Mouse (Mus musculus): ENCODE measurements at regions not wholly inside any gene's neighbourhood (a gene's known extent, or its start where the extent isn't known, plus 50 kb on each side); places are given as distances from the start of the nearest gene placed in this dataset.

- DNase-seq: no peak
Observed at GRCm38 (mm10) chr14:120148803-120149202, 106.6 kb upstream of the Oxgr1 start.

GRCm38 (mm10) chr14:120149341-120149741, 107.1 kb upstream of the Oxgr1 start:
- DNase-seq: no peak

GRCm38 (mm10) chr14:120150589-120150988, 108.4 kb upstream of the Oxgr1 start:
- DNase-seq: no peak

- DNase-seq: no peak
Observed at GRCm38 (mm10) chr14:120154413-120154812, 112.2 kb upstream of the Oxgr1 start.

GRCm38 (mm10) chr14:120164184-120164583, 111.3 kb upstream of the Mbnl2 start:
- no peak for DNase-seq

GRCm38 (mm10) chr14:120165496-120166045, 109.9 kb upstream of the Mbnl2 start:
- DNase-seq: no peak

- no peak for DNase-seq
Observed at GRCm38 (mm10) chr14:120170733-120171132, 104.7 kb upstream of the Mbnl2 start.

- DNase-seq: no peak
Observed at GRCm38 (mm10) chr14:120172058-120172457, 103.4 kb upstream of the Mbnl2 start.

- DNase-seq: no peak
Observed at GRCm38 (mm10) chr14:120172844-120173243, 102.6 kb upstream of the Mbnl2 start.

- no peak for DNase-seq
Observed at GRCm38 (mm10) chr14:120174615-120175014, 100.9 kb upstream of the Mbnl2 start.

GRCm38 (mm10) chr14:120195218-120195617, 80.3 kb upstream of the Mbnl2 start:
- DNase-seq: no peak

GRCm38 (mm10) chr14:120211741-120212140, 63.7 kb upstream of the Mbnl2 start:
- DNase-seq: no peak

GRCm38 (mm10) chr14:120212626-120213025, 62.8 kb upstream of the Mbnl2 start:
- no peak for DNase-seq

- DNase-seq: no peak
Observed at GRCm38 (mm10) chr14:120219224-120219623, 56.2 kb upstream of the Mbnl2 start.

- DNase-seq: no peak
Observed at GRCm38 (mm10) chr14:120223528-120224201, 51.8 kb upstream of the Mbnl2 start.

- DNase-seq: no peak
Observed at GRCm38 (mm10) chr14:120224202-120224846, 51.1 kb upstream of the Mbnl2 start.

GRCm38 (mm10) chr14:120225657-120226056, 49.8 kb upstream of the Mbnl2 start:
- DNase-seq: no peak
